Mouse (Mus musculus): ENCODE data around the gene Yy1. TPM values are rescaled to one million over a fixed set of nuclear protein-coding genes. Genes with fewer than 3 reads are reported as not detected.
"Not testable (repeated sequence)": the region's sequence is repeated elsewhere in the genome, so short reads cannot be mapped to it uniquely, and the experiment has no call there.

Gene Yy1
- total RNA-seq, 2 experiments from 2014 or later, result 36.0 to 44.9 TPM

DNA sequence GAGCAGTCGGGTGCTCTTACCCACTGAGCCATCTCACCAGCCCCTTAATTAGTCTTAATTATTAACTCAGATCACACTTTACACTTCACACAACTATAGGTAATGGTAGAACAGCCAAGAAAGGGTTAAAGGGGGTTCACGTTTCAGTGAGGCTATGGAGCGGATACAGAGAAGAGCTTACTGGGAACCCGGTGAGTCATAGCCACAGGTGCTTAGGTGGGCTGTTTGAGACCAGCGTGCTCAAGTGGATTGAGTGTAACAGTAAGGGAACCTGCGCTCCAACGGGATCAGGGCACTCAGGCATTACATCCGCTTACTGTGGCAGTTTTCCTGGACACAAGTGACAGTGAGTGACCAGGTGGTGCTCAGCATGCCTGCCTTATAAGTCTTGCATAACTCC, 30.3 kb downstream of the Yy1 start:
- no peak for DNase-seq
- intact Hi-C loops (cut with DNase I), result no loop called here

DNA sequence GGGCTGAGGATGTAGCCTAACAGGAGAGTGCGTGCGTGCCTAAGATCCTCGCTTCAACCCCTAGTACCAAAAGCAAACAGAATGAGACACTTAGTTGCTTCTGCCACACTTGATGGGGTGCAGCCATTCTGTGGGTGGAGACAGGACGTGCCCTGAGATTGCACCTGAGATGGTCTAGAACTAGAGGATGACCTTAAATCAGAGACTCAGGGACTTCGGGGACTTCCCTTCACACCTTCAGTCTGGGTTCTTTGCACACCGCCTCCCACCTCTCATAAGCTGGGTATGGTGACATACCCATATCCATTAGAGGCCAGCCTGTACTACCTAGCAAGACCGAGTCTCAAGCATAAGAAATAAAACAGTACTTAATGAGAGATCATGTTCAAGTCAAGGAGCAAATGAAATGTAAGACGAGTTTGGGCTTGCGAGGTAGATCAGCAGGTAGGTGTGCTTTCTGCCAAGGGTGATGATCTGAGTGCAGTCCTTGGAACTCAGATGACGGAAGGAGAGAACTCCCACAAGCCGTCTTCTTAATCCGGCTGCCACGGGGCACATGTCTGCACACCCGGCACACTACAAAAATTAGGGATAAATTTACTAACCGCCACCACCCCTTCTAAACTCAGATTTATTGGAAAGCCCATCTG, 31.6 kb downstream of the Yy1 start:
- intact Hi-C loops (cut with DNase I), result no loop called here
- no peak for DNase-seq

DNA sequence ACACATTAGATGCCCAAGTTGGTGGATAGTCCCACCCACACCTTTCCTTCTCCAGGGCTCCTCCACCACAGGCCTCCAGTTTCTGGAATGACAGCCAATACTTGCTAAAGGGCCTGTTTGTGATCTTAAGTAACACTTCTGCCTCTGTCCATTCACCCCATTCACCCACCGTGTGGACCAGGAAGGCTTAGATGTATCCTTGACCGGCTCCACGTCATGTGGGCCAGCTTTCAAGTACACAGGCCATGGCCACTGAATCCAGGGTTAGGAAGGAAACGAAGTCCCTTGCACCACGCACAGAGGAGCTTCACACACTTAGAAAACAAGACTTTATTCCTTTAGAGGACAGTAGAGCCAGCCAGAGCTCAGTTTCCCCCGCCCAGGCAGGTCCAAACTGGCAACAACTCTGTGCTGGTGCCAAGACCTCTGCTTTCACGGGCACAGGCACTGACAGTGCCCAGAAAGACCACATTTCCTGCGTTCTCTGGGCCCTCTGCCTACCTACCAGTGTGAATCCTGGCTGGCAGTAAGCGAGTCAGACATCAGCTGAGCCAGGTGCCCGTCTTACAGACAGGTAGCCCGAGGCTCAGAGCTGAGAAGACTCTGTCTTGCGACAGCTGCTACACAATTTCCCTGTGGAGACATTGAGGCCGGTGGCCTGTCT, 32.9 kb downstream of the Yy1 start:
- no peak for DNase-seq
- intact Hi-C loops (cut with DNase I), result no loop called here

DNA sequence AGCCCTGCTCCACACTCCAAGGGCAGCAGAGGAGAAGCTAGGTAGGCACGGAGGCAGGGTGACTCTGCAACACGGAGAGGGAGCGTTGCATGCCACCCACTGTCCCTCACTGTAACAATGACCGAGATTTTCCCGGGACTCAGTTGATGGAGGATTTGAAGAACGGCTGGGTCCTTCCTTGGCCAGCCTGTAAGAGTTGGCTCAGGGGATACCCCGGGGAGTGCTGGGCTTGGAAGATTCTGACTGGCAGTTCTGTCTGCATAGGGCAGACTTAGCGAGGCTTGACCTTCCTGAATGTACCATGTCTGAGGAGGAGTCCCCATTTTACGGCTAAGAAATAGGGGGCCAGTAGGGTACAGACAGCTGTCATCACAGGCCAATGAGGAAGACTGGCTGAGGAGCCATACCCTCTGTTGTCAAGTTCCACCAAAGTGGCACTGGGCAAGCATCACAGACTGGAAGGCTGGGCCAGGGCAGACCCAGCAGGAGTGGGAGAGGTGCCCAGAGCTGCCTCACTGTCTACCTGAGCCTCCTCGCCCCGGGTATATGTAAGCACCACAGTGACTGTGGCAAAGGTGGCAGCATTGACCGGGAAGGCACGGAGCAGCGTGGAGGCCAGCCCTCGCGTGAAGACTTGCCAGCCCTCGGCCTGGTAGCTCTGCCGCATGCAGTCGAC, 33.6 kb downstream of the Yy1 start:
- no peak for DNase-seq
- intact Hi-C loops (cut with DNase I), result no loop called here

DNA sequence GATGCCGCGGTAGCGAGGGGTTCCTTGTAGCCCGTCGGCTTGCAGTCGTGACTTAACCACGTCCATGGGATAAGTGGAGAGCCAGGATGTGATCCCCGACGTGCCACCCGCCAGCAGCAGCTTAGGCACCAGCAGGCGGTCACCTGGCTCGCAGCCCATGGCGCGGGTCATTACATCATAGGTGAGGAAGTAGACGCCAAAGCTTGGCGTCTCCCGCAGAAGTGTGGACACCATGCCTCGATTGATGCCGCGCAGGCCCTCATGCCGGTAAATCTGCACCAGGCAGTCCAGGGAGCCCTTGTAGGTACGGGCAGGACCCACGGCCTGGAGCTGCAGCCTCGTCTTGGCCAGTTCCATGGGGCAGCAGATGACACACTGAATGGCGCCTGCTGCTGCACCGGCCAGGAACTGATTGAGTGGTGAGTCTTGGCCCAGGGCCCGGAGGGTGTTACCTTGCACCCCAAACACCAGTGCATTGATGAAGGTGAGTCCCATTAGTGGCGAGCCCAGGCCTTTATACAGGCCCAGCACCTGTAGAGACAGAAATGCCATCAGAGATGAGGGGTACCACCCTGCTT, 34.3 kb downstream of the Yy1 start:
- DNase-seq, result no peak
- intact Hi-C loops (cut with DNase I), result no loop called here

DNA sequence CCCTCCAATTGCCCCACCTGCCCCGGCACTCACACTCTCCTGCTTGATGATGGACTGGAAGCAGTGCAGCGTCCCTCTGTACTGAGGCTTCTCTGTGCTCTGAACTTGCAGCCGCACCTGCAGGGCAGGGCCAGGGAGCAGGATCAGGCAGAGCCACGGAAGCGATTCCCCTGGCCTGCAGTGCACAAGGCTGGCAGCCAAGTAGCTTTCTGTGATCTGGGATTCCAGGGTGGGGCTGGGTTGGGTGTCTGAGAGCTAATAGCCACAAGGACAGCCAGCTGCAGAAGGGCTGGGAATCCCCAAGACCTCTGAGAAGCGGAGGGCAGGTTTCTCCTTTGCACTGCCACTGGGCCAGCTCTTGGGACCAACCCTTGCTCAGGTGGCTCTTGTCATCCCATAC, 34.9 kb downstream of the Yy1 start:
- intact Hi-C loops (cut with DNase I), result no loop called here
- no peak for DNase-seq

DNA sequence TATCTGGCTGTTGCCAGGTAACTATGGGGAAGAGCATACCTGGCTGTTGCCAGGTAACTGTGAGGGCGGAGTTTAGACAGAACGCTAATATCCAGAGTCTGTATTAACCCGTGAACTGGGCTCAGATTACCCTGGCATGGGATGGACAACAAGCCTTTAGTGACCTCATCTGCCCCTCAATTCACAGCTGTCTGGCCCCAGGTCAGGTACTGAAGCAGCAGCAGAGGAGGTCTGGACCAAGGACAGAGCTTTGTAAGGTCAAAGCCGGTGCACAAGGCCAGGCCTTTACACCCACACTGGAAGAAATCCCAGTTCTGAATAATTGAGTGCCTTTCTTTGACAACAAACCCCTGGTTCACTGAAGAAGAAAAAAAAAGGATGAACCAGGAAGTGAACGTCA, 36.9 kb downstream of the Yy1 start:
- peak in 1 of 2 experiments; percentile 30 for DNase-seq
- intact Hi-C loops (cut with DNase I), result no loop called here

DNA sequence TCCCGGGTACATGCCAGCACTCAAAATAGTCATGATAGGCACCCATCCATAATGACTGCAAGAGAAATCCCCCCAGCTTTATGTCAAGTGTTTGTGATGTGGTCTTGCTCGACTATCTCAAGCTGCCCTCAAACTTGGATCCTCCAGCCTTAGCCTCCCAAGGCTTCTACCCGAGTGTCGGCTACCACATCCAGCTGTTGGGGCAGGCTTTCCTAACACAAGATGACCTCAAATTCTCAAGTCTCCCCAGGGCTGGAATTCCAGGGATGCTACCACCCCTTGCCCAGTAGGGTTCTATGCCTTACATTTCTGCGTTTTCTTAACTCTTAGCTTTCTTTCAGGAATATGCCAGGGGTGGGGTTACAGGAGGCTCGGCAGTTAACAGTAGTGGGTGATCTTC, 37.6 kb downstream of the Yy1 start:
- intact Hi-C loops (cut with DNase I), result no loop called here
- no peak for DNase-seq

DNA sequence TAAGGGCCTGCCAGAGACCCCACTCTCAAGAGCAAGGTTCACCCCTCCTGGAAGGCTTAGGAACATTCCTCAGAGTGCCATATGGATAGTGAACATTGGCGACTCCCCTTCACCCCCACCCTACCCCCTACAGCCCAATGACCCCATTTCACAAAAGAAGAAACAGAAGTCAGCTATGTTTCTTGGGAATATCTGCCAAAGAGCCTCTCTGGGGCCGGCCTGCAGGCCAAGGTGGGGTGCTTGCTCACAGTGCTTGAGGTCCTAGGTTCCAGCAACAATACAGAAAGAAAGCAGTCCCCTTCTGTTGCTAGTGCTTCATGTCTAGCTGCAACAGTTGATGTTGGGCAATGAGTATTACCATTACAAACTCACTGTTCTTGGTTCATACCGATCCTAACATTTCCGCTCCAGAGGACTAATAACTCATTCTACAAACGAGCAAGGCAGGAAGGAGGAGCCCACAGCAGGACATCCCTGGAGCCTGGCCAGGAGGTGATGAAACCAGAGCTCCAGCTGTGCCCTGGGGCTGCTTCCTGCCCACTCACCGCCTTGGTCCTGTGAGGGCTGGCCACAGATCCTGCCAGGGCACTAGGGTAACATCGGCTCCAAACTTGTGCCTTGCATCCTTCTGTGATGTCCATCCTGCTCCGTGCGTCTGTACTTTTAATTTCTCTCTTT, 39.3 kb downstream of the Yy1 start:
- DNase-seq, result peak in 1 of 2 experiments; percentile 39
- intact Hi-C loops (cut with DNase I), result no loop called here

DNA sequence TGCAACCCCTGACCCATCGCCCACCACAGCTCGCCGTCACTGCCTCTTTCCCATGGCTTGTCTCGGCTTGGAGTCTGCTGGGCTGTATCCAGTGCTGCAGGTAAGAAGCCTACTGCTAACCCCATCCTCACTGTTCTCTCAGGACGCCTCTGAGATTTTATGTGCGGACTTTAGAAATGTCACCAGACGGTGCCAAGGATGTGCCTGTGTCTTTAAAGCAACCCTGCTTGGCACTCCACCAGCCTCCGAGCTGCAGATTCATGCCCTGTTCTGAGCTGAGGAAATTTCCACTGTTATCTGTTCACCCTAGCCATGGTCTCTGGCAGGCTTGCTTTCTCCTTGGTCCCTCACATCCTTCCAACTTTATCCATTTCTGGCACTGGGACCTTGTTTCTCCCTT, 40.1 kb downstream of the Yy1 start:
- intact Hi-C loops (cut with DNase I), result no loop called here
- DNase-seq, result peak in 1 of 2 experiments; percentile 28

DNA sequence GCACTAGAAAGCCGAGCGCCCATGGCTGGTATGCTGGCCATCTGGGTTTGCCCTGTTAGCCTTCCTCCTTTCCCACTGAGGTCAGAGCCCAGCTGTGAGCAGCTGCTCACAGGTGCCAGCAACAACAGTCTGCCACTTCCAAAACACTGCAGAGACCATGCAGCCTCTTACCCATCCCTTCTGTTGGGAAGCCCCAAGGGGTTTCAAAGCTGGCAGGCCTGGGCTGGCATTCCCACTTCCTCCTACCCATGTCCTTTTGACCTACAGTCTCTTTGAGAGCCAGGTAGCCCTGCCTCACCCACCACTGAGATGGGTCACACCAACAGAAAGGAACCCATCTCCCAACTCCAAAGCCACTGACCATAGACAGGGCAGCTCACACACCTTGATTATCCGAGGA, 40.6 kb downstream of the Yy1 start:
- intact Hi-C loops (cut with DNase I), result no loop called here
- DNase-seq, result no peak

DNA sequence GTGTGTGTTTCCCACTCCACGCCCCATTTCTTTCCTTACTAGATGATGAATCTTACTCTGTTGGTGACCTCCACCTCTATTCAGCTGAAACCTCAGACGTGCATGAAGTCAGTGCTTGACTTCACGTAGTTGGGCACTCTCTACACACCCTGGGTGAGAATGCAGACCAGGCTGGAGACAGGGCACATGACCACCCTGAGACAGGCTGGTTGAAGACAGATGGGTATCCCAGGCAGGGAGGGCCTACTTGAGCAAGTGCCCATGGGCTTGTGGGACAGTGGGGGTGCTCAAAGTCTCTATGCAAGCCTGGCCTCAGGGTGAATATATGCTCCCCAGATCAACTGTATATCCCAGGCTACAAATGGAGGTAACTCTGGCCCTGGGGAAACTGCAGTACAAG, 41.6 kb downstream of the Yy1 start:
- intact Hi-C loops (cut with DNase I), result loop anchor here (2.0 kb wide), 1 partner anchor 40 kb away; no protein-coding TSS in a partner anchor

DNA sequence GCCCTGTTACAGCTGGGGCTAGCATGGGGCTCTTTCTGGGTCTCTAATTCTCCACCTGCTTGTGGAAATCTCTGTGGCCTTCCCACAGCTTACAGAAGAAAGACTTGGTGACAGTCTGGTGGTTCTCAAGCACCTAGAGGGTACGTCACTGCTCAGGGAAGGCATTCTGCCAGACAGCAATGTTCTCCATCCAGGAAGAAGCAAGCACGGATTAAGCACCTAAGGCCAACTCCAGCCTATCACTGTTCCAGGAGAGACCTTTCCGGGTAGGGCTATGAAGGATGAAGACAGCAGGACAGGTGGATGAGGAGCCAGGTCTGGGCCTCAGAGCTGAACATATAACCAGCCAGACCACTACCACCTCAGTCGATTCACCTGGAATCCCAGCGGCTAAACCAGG, 42.0 kb downstream of the Yy1 start:
- DNase-seq, result no peak
- intact Hi-C loops (cut with DNase I), result loop anchor here (2.0 kb wide), 1 partner anchor 40 kb away; no protein-coding TSS in a partner anchor

More for the DNA sequence above, 41.6 kb downstream of the Yy1 start:
- DNase-seq, result no peak

DNA sequence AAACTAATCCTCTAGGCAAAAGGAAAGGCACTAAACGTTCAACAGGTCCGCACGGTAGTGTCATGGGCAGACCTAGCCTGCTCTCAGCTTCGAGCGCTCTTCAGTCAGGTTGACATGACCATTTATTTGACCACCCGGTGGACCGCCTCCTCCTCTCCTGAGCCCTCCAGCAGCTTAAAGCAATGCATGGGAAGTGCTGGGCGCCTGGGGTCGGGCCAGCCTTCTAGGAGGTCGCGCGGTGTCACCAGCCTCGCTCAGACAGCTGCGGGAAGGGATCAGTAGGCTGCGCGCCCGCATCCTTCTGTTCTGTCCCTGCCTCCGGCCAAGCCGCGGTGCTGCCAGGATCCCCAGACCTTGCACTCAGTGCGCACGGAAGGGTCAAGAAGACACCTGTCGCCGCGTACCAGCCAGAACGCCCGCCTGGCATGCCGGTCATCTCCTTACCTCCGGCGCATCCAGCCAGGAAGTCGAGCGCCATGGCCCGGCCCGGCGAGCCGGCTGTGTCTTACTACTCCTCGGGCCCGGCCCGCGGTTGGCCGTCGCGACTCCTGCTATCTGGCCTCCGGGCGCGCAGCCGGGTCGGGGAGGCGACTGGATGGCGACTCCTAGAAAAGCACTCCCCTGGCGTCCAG, 42.6 kb downstream of the Yy1 start:
- intact Hi-C loops (cut with DNase I), result loop anchor here (2.0 kb wide), 1 partner anchor 41 kb away; no protein-coding TSS in a partner anchor
- DNase-seq, result no peak

DNA sequence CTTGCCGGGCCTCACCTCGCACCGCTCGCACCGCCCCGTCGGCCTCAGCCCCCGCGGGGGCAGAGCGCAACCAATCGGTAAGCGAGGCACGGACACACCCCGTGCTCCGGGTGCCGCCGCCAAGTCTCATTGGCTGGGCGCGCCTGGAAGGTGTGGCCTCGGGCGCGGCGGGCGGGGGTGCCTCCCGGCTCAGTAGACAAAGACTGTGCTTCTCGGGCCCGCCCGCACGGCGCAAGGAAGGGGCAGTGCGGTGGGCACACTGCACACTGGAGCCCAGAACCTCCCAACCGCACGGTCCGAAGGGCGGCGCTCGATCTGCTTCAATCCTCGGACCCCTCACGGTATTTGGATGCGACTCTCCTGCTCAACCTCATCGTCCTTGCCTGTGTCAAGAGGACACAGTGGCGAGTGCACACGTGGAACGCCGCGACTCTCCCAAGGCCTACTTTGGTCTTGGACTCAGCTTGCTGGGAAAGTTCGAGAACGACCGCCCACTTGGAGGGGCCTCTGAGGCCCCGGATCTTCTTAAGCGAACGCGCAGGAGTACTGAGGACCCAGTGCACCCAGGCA, 43.2 kb downstream of the Yy1 start, which contains the start of the genes Slc25a29 and Slc25a47:
Gene Slc25a29 (minus strand): TSS at position 44 of the 570 bp plus-strand sequence.
Gene Slc25a47 (plus strand): TSS at position 207 of the 570 bp plus-strand sequence.
- intact Hi-C loops (cut with DNase I), result loop anchor here (2.0 kb wide), 2 partner anchors 41 to 57 kb away; partner anchors contain the start of gene Wdr25
- DNase-seq, result peak; percentile 98

DNA sequence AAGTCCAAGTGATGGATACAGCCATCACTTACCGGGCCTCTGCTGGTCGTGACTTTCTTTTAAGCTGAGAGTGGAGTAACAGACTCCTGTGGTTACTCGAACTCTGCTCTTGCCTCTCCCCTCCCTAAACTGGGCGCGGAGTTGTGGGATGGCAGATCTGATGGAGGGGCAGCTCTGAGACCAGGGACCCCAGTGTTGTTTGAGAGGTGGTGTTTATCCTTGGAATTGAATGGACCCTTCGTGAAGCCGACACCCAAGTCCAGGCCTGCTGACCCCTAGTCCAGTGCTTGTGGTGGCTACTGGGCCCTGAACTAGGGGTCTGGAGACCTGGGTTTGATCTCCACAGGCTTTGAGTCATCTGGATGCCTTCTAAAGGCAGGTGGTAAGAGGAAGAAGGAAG, 43.9 kb downstream of the Yy1 start:
- intact Hi-C loops (cut with DNase I), result loop anchor here (2.0 kb wide), 1 partner anchor 56 kb away; the partner anchor contains the start of gene Wdr25
- DNase-seq, result no peak

DNA sequence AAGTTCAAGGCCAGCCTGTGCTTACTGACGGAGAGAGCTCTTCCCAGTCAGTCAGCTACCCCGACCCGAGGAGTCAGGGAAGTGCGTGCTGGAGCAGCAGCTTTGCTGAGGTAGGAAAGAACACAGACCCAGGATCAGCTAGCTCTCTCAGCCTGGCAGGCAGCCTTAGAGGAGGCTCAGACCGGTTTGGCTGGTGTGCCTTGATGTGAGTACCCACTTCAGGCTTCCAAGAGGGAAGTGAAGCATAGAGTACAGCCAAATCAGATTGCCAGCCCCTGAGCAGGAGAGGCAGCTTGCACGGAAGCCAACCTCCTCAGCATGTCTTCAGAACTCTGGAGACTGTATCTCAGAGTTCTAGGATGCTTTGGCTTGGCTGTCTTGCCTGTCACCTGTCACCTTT, 48.4 kb downstream of the Yy1 start:
- no peak for DNase-seq
- intact Hi-C loops (cut with DNase I), result no loop called here

DNA sequence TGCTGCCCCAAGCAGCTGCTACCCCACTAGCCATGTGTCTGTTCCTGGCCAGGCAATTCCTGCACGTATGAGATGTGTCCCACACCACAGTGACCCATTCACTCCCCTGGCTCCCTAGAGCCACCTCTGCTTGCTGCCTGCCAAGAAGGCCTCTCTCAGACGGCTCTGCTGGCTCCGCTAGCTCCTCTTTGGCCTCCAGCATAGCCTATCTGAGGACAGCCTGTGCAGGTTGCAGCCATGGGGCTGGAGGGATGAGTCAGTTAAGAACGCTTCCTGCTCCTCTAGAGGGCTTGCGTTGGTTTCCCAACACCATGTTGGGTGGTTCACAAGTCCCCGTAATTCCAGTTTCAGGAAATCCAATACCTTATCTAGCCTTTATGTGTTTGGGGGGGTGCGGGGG, 49.9 kb downstream of the Yy1 start:
- intact Hi-C loops (cut with DNase I), result no loop called here
- DNase-seq, result no peak

DNA sequence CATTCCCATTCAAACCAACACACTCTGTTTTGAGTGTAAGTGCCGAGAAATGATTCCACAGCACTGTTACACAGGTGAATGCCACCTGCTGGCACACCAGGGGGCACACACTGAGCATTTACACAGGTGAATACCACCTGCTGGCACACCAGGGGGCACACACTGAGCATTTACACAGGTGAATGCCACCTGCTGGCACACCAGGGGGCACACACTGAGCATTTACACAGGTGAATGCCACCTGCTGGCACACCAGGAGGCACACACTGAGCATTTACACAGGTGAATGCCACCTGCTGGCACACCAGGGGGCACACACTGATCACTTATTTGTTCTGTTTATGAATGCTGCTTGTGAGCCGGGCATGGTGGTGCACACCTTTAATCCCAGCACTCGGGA, 55.3 kb downstream of the Yy1 start:
- intact Hi-C loops (cut with DNase I); DNase-seq: not testable (repeated sequence)

All from heart, postnatal 10 days (tissue).